Mouse (Mus musculus) heart, postnatal 0 days (tissue): ENCODE results near the gene Hoxb4. TPM values are rescaled to one million over a fixed set of nuclear protein-coding genes. Genes with fewer than 3 reads are reported as not detected.
A peak's percentile ranks its signal among the peaks of the same experiment; 100 is the strongest.

Source experiments
- ATAC-seq: fragments of 200-750 bp; cut with Nextera tagmentation; 2 replicates; pipeline ENCODE4 v1.8.0; 2017; ENCODE audit warnings: low read depth, moderate number of reproducible peaks, moderate library complexity; ENCODE audit not compliant: insufficient read depth
- DNase-seq: peaks from one replicate; pipeline ENCODE4 v3.0.0-alpha.2; 2016; ENCODE audit warnings: low spot score
- H3K27ac ChIP-seq: fragments of 300-500 bp; sonication (generic); 2 replicates; pipeline ENCODE4 v1.5.1; 2014; ENCODE audit warnings: low read depth, mild to moderate bottlenecking
- H3K27me3 ChIP-seq: fragments of 300-500 bp; sonication (generic); 2 replicates; pipeline ENCODE4 v1.6.1; 2014; ENCODE audit warnings: low read length, mixed read lengths; ENCODE audit not compliant: control insufficient read depth, insufficient read depth
- H3K36me3 ChIP-seq: fragments of 300-500 bp; sonication (generic); replicated peaks from 2 replicates; pipeline ENCODE4 v1.6.1; 2014; ENCODE audit warnings: low read length, mixed read lengths; ENCODE audit not compliant: control insufficient read depth, insufficient read depth
- H3K4me1 ChIP-seq: fragments of 300-500 bp; sonication (generic); 2 replicates; pipeline ENCODE4 v1.6.1; 2014; ENCODE audit warnings: antibody characterized with exemption; ENCODE audit not compliant: control insufficient read depth, insufficient read depth
- H3K4me2 ChIP-seq: fragments of 300-500 bp; sonication (generic); 2 replicates; pipeline ENCODE4 v1.6.1; 2014; ENCODE audit warnings: low read depth, mild to moderate bottlenecking, low read length, moderate library complexity
- H3K4me3 ChIP-seq: fragments of 300-500 bp; sonication (generic); 2 replicates; pipeline ENCODE4 v1.5.1; 2014; ENCODE audit warnings: low read depth, low read length
- H3K9ac ChIP-seq: fragments of 300-500 bp; sonication (generic); replicated peaks from 2 replicates; pipeline ENCODE4 v1.6.1; 2014; ENCODE audit warnings: low read depth, low read length, mixed read lengths
- H3K9me3 ChIP-seq: fragments of 300-500 bp; sonication (generic); replicated peaks from 2 replicates; pipeline ENCODE4 v1.6.1; 2016; ENCODE audit warnings: low read length; ENCODE audit not compliant: control insufficient read depth
- CTCF ChIP-seq: IDR thresholded peaks from 2 replicates; pipeline ENCODE4 v1.5.1; 2016; ENCODE audit warnings: antibody characterized with exemption, control low read depth, low read depth
- EP300 ChIP-seq: IDR thresholded peaks from 2 replicates; pipeline ENCODE4 v1.6.1; 2016; ENCODE audit warnings: antibody characterized with exemption, low read depth
- WGBS: fragments of 180-500 bp; shearing (Covaris S2); extraction: QIAGEN DNeasy Blood & Tissue Kit; methylation state at CpG from one replicate; pipeline ENCODE4 v1.1.7; 2014; 5-methylcytosine and 5-hydroxymethylcytosine counted together
- polyA plus RNA-seq: library from polyadenylated mRNA; unstranded; fragments of >200 nt; fragmentation: Nextera tagmentation; extraction: Ambion mirVana; gene quantifications from 2 replicates; pipeline ENCODE4 v1.2.1, GENCODE M21; 2015
- total RNA-seq: library from RNA; depleted of rRNA; stranded (reverse); fragments of >200 nt; gene quantifications from 2 replicates; pipeline ENCODE4 v1.2.3, GENCODE M21; 2014; ENCODE audit warnings: low replicate concordance

Gene Hoxb4
- total and polyA plus RNA-seq, 2 experiments from 2014 or later = 0.19 to 2.3 TPM

GRCm38 (mm10) chr11:96344061-96344877, 26.2 kb downstream of the Hoxb4 start:
- DNase-seq = no peak
- Histone ChIP-seq H3K9me3 (no peaks in the 10 kb centered on the region), H3K9ac (no peak overlapping the region), H3K36me3 (no peaks in the 10 kb centered on the region), H3K4me1 (no peaks in the 10 kb centered on the region), H3K4me3 (no peak overlapping the region), H3K27ac (no peak overlapping the region), H3K4me2 (no peak overlapping the region), H3K27me3 (peaks cover 96% of the 10 kb centered on the region)
- no peak for ATAC-seq
- TF ChIP-seq EP300 (no peak), CTCF (no peak)
- 30% methylated on average over 37 of the region's 40 CpGs for WGBS

GRCm38 (mm10) chr11:96344878-96345159, 26.8 kb downstream of the Hoxb4 start:
- Histone ChIP-seq H3K27ac (no peak overlapping the region), H3K4me2 (no peak overlapping the region), H3K36me3 (no peaks in the 10 kb centered on the region), H3K4me1 (no peaks in the 10 kb centered on the region), H3K27me3 (peaks cover 96% of the 10 kb centered on the region), H3K9ac (no peak overlapping the region), H3K9me3 (no peaks in the 10 kb centered on the region), H3K4me3 (no peak overlapping the region)
- DNase-seq (no peak), ATAC-seq (no peak)
- 38% methylated on average over 5 of the region's 6 CpGs for WGBS
- no peak for TF ChIP-seq CTCF
- no peak for TF ChIP-seq EP300

- Histone ChIP-seq H3K9me3 (no peaks in the 10 kb centered on the region), H3K27ac (no peak overlapping the region), H3K4me3 (peak overlapping the region; percentile 46), H3K36me3 (no peaks in the 10 kb centered on the region), H3K4me2 (peak overlapping the region; percentile 66), H3K4me1 (no peaks in the 10 kb centered on the region), H3K27me3 (peaks cover 96% of the 10 kb centered on the region), H3K9ac (no peak overlapping the region)
- DNase-seq (no peak), ATAC-seq (no peak)
- TF ChIP-seq EP300 (no peak), CTCF (no peak)
- WGBS = 7% methylated on average over 42 of the region's 56 CpGs
These were observed 27.3 kb downstream of the Hoxb4 start for GRCm38 (mm10) chr11:96345220-96345892.

- no peak for DNase-seq
- peaks cover 96% of the 10 kb centered on the region for H3K27me3 ChIP-seq
- WGBS = 7% methylated on average over 45 of the region's 45 CpGs
- no peaks in the 10 kb centered on the region for H3K36me3 ChIP-seq
- no peak for TF ChIP-seq EP300
- no peak for TF ChIP-seq CTCF
- no peak for ATAC-seq
- H3K4me3 ChIP-seq = peak overlapping the region; percentile 46
- no peak overlapping the region for H3K9ac ChIP-seq
- H3K4me2 ChIP-seq = peak overlapping the region; percentile 66
- H3K27ac ChIP-seq = no peak overlapping the region
- H3K4me1 ChIP-seq = no peaks in the 10 kb centered on the region
- H3K9me3 ChIP-seq = no peaks in the 10 kb centered on the region
These were observed 28.1 kb downstream of the Hoxb4 start for GRCm38 (mm10) chr11:96345893-96346806.

- Histone ChIP-seq H3K27ac (no peak overlapping the region), H3K9ac (no peak overlapping the region), H3K27me3 (peaks cover 98% of the 10 kb centered on the region), H3K9me3 (no peaks in the 10 kb centered on the region), H3K36me3 (no peaks in the 10 kb centered on the region), H3K4me3 (no peak overlapping the region), H3K4me2 (no peak overlapping the region), H3K4me1 (no peaks in the 10 kb centered on the region)
- ATAC-seq (no peak), DNase-seq (no peak)
- WGBS = 70% methylated on average over 5 of the region's 5 CpGs
- TF ChIP-seq CTCF (no peak), EP300 (no peak)
These were observed 29.0 kb downstream of the Hoxb4 start for GRCm38 (mm10) chr11:96346916-96347520.
